Mouse (Mus musculus): ENCODE measurements around the gene Fam90a1a. TPM values are rescaled to one million over a fixed set of nuclear protein-coding genes. Genes with fewer than 3 reads are reported as not detected.

Fam90a1a gene
- polyA plus RNA-seq, 1 experiment from 2014 or later: not detected

DNA sequence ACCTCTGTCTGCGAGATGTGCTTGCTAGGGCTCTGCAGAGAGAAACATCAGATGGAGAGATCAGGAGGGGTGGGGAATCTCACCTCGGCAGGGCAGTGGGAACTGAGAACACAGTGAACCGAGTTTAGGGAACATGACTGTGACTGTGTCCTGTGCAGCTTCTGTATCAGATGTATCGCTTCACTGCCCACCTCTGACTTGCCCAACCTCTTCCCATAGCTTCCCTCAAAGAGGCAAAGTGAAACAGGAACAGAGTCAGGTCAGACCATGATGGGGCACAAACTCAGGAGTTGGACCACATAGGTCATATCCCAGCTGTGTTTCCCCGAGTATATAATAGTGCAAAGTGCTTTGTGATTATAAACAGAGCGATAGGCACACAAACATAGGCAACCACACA lies 47.9 kb downstream of the Fam90a1a start:
- 91% methylated on average over 6 of the region's 6 CpGs for WGBS
- Histone ChIP-seq H3K4me1 (ENCODE audit: control insufficient read depth, insufficient read depth, low read length) (no peaks in the 10 kb centered on the region), H3K9me3 (ENCODE audit: control insufficient read depth, low read length) (no peaks in the 10 kb centered on the region), H3K9ac (ENCODE audit: low read length) (no peak overlapping the region), H3K36me3 (ENCODE audit: control insufficient read depth, insufficient read depth, low read length) (no peaks in the 10 kb centered on the region), H3K27me3 (ENCODE audit: control insufficient read depth, insufficient read depth, low read length) (no peaks in the 10 kb centered on the region), H3K4me3 (ENCODE audit: low read depth, low read length) (no peak overlapping the region), H3K4me2 (ENCODE audit: low read depth) (no peak overlapping the region), H3K27ac (ENCODE audit: low read depth, low read length) (no peak overlapping the region)
- no peak for ATAC-seq (ENCODE audit: insufficient read depth, low FRiP score, low TSS enrichment)
- DNase-seq (ENCODE audit: low spot score): no peak

- ATAC-seq (ENCODE audit: insufficient read depth, low FRiP score, low TSS enrichment): no peak
- Histone ChIP-seq H3K4me2 (ENCODE audit: low read depth) (no peak overlapping the region), H3K9me3 (ENCODE audit: control insufficient read depth, low read length) (no peaks in the 10 kb centered on the region), H3K4me3 (ENCODE audit: low read depth, low read length) (no peak overlapping the region), H3K4me1 (ENCODE audit: control insufficient read depth, insufficient read depth, low read length) (no peaks in the 10 kb centered on the region), H3K36me3 (ENCODE audit: control insufficient read depth, insufficient read depth, low read length) (no peaks in the 10 kb centered on the region), H3K27ac (ENCODE audit: low read depth, low read length) (no peak overlapping the region), H3K27me3 (ENCODE audit: control insufficient read depth, insufficient read depth, low read length) (no peaks in the 10 kb centered on the region), H3K9ac (ENCODE audit: low read length) (no peak overlapping the region)
- DNase-seq (ENCODE audit: low spot score): no peak
- 82% methylated on average over 3 of the region's 3 CpGs for WGBS
These were observed 50.9 kb downstream of the Fam90a1a start for GRCm38 (mm10) chr8:22009403-22009802.

GRCm38 (mm10) chr8:22013034-22013707 lies 54.7 kb downstream of the Fam90a1a start:
- no peaks in the 10 kb centered on the region for H3K9me3 ChIP-seq (ENCODE audit: control insufficient read depth, low read length)
- DNase-seq (ENCODE audit: low spot score): no peak
- H3K27ac ChIP-seq (ENCODE audit: low read depth, low read length): no peak overlapping the region
- ATAC-seq (ENCODE audit: insufficient read depth, low FRiP score, low TSS enrichment): no peak
- no peak overlapping the region for H3K4me3 ChIP-seq (ENCODE audit: low read depth, low read length)
- no peaks in the 10 kb centered on the region for H3K27me3 ChIP-seq (ENCODE audit: control insufficient read depth, insufficient read depth, low read length)
- no peak overlapping the region for H3K4me2 ChIP-seq (ENCODE audit: low read depth)
- no peak overlapping the region for H3K9ac ChIP-seq (ENCODE audit: low read length)
- H3K36me3 ChIP-seq (ENCODE audit: control insufficient read depth, insufficient read depth, low read length): no peaks in the 10 kb centered on the region
- WGBS: 74% methylated on average over 24 of the region's 24 CpGs
- H3K4me1 ChIP-seq (ENCODE audit: control insufficient read depth, insufficient read depth, low read length): no peaks in the 10 kb centered on the region

Other genes starting within 250 kb of the Fam90a1a start
- gene Defa24, start 224.2 kb upstream of the Fam90a1a start, polyA plus RNA-seq (2014; fragmentation: Nextera tagmentation; extraction: Ambion mirVana): not detected in 2 replicates
- not detected in 2 replicates for gene Defb50, start 135.2 kb upstream of the Fam90a1a start, polyA plus RNA-seq (2014; fragmentation: Nextera tagmentation; extraction: Ambion mirVana)
- gene Defb2, start 118.8 kb upstream of the Fam90a1a start, polyA plus RNA-seq (2014; fragmentation: Nextera tagmentation; extraction: Ambion mirVana): not detected in 2 replicates
- gene Defb10, start 99.8 kb upstream of the Fam90a1a start, polyA plus RNA-seq (2014; fragmentation: Nextera tagmentation; extraction: Ambion mirVana): not detected in 2 replicates
- gene Defb9, start 73.3 kb upstream of the Fam90a1a start, polyA plus RNA-seq (2014; fragmentation: Nextera tagmentation; extraction: Ambion mirVana): not detected in 2 replicates
- not detected in 2 replicates for gene Defb11, start 52.3 kb upstream of the Fam90a1a start, polyA plus RNA-seq (2014; fragmentation: Nextera tagmentation; extraction: Ambion mirVana)
- not detected in 2 replicates for gene Defb15, start 26.0 kb upstream of the Fam90a1a start, polyA plus RNA-seq (2014; fragmentation: Nextera tagmentation; extraction: Ambion mirVana)
- gene Defb35, start 20.4 kb upstream of the Fam90a1a start, polyA plus RNA-seq (2014; fragmentation: Nextera tagmentation; extraction: Ambion mirVana): not detected in 2 replicates
- gene Defb13, start 12.0 kb upstream of the Fam90a1a start, polyA plus RNA-seq (2014; fragmentation: Nextera tagmentation; extraction: Ambion mirVana): not detected in 2 replicates
- gene Ccdc70, start 11.1 kb downstream of the Fam90a1a start, polyA plus RNA-seq (2014; fragmentation: Nextera tagmentation; extraction: Ambion mirVana): not detected in 2 replicates
- 1.5 and 1.6 TPM in 2 replicates for gene Atp7b, start 101.6 kb downstream of the Fam90a1a start, polyA plus RNA-seq (2014; fragmentation: Nextera tagmentation; extraction: Ambion mirVana)
- 34.2 and 35.3 TPM in 2 replicates for gene Alg11, start 102.0 kb downstream of the Fam90a1a start, polyA plus RNA-seq (2014; fragmentation: Nextera tagmentation; extraction: Ambion mirVana)
- gene Nek5, start 166.3 kb downstream of the Fam90a1a start, polyA plus RNA-seq (2014; fragmentation: Nextera tagmentation; extraction: Ambion mirVana): 0.15 TPM in 1 of 2 replicates, not detected in the other
- 7.4 and 7.7 TPM in 2 replicates for gene Nek3, start 207.7 kb downstream of the Fam90a1a start, polyA plus RNA-seq (2014; fragmentation: Nextera tagmentation; extraction: Ambion mirVana)
- gene Ckap2, start 227.1 kb downstream of the Fam90a1a start, polyA plus RNA-seq (2014; fragmentation: Nextera tagmentation; extraction: Ambion mirVana): 55.0 and 60.6 TPM in 2 replicates
- gene Vps36, start 234.1 kb downstream of the Fam90a1a start, polyA plus RNA-seq (2014; fragmentation: Nextera tagmentation; extraction: Ambion mirVana): 42.6 and 43.4 TPM in 2 replicates